Mouse (Mus musculus) hindbrain, embryonic 10.5 days (tissue): ENCODE results near the gene Smcr8. TPM values are rescaled to one million over a fixed set of nuclear protein-coding genes. Genes with fewer than 3 reads are reported as not detected.
A peak's percentile ranks its signal among the peaks of the same experiment; 100 is the strongest.

Experiments used
- DNase-seq: peaks from one replicate; pipeline ENCODE4 v3.0.0-alpha.2; 2017; ENCODE audit warnings: low spot score
- H3K27ac ChIP-seq: fragments of 300-500 bp; sonication (generic); 2 replicates; pipeline ENCODE4 v1.5.1; 2016; ENCODE audit warnings: mild to moderate bottlenecking, moderate library complexity
- H3K27me3 ChIP-seq: fragments of 300-500 bp; sonication (generic); 2 replicates; pipeline ENCODE4 v1.6.1; 2016; ENCODE audit warnings: mild to moderate bottlenecking; ENCODE audit not compliant: poor library complexity, insufficient read depth, severe bottlenecking
- H3K36me3 ChIP-seq: fragments of 300-500 bp; sonication (generic); 2 replicates; pipeline ENCODE4 v1.6.1; 2016; ENCODE audit warnings: mild to moderate bottlenecking, moderate library complexity
- H3K4me1 ChIP-seq: fragments of 300-500 bp; sonication (generic); replicated peaks from 2 replicates; pipeline ENCODE4 v1.6.1; 2016; ENCODE audit warnings: mild to moderate bottlenecking
- H3K4me3 ChIP-seq: fragments of 300-500 bp; sonication (generic); 2 replicates; pipeline ENCODE4 v1.5.1; 2016; ENCODE audit warnings: mild to moderate bottlenecking, moderate library complexity
- H3K9me3 ChIP-seq: fragments of 300-500 bp; sonication (generic); 2 replicates; pipeline ENCODE4 v1.6.1; 2016; ENCODE audit warnings: mild to moderate bottlenecking, moderate library complexity
- WGBS: fragments of 180-500 bp; shearing (Covaris S2); methylation state at CpG from one replicate; pipeline ENCODE4 v1.1.7; 2016; 5-methylcytosine and 5-hydroxymethylcytosine counted together
- polyA plus RNA-seq: library from polyadenylated mRNA; unstranded; fragments of >200 nt; fragmentation: Nextera tagmentation; extraction: Ambion mirVana; gene quantifications from 2 replicates; pipeline ENCODE4 v1.2.1, GENCODE M21; 2016

The Smcr8 gene
- polyA plus RNA-seq = 6.9 and 8.4 TPM in 2 replicates

DNA sequence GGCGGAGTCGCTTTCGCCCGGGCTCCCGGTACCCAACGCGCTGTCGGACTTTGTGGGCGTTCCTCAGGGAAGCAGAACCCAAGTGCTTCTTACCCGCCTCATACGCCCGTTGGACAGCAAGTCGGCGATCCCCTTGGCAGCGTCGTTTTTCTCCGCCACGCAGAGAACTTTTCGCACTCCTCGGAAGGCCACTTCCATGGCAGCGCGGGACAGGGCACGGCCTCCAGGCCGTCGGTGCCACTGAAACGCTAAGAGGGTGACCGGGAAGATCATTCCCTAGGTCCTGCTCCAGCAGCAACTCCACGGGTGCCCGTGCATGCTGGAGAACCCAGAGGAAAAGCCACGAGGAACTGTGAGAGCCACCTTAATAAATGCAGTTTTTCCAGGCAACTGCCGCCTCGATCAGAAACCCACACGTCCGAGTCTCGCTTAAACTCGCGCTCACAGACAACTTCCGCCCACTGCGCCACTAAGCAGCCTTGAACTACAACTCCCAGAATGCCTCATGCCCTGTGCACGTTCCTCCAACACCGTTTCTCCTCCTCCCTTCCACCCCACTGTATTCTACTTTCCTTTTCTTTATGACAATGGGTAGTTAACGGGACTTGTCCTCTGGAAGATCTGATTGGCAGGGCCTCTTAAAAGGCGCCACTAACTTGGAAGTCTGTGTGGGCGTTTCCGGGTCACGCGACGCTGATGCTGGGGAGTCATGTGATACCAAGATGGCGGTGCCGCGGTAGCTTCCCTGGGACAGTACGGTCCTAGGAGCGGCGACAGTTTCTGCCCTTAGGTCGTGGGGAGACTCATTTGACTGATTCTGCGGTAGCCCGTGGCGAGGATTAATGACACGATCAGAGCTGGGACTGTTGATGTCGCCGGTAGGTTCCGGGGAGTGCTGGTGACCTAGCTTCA is at the start of gene Smcr8, which contains the start of gene Top3a:
Gene Smcr8 (plus strand): TSS at position 696 of the 912 bp plus-strand sequence.
Gene Top3a (minus strand): TSS at position 537 of the 912 bp plus-strand sequence.
- Histone ChIP-seq H3K27ac (peak within 1 kb of the TSS; percentile 87), H3K9me3 (no peaks in the 10 kb centered on the region), H3K27me3 (no peaks in the 10 kb centered on the region), H3K4me3 (peak within 1 kb of the TSS; percentile 81), H3K36me3 (peaks cover 36% of the 10 kb centered on the region), H3K4me1 (peaks cover 65% of the 10 kb centered on the region)
- DNase-seq = peak; percentile 90
- under 1% methylated on average over 62 of the region's 62 CpGs for WGBS

GRCm38 (mm10) chr11:60728260-60728761 is 49.0 kb upstream of the Smcr8 start, which contains the start of gene Mief2:
Gene Mief2 (plus strand): TSS chr11:60728398.
- Histone ChIP-seq H3K9me3 (no peaks in the 10 kb centered on the region), H3K27me3 (no peaks in the 10 kb centered on the region), H3K27ac (peak within 1 kb of the TSS; percentile 90), H3K4me3 (peak within 1 kb of the TSS; percentile 75), H3K4me1 (peaks cover 35% of the 10 kb centered on the region), H3K36me3 (peaks cover 50% of the 10 kb centered on the region)
- under 1% methylated on average over 44 of the region's 44 CpGs for WGBS
- DNase-seq = peak; percentile 94

- Histone ChIP-seq H3K27ac (peak overlapping the region; percentile 90; the same call in 1 of the 2 replicates), H3K9me3 (no peaks in the 10 kb centered on the region), H3K27me3 (no peaks in the 10 kb centered on the region), H3K36me3 (peaks cover 50% of the 10 kb centered on the region), H3K4me1 (peaks cover 35% of the 10 kb centered on the region), H3K4me3 (peak overlapping the region; percentile 75)
- DNase-seq = no peak
- 76% methylated on average over 6 of the region's 6 CpGs for WGBS
These were observed 48.1 kb upstream of the Smcr8 start for GRCm38 (mm10) chr11:60729217-60729641.

DNA sequence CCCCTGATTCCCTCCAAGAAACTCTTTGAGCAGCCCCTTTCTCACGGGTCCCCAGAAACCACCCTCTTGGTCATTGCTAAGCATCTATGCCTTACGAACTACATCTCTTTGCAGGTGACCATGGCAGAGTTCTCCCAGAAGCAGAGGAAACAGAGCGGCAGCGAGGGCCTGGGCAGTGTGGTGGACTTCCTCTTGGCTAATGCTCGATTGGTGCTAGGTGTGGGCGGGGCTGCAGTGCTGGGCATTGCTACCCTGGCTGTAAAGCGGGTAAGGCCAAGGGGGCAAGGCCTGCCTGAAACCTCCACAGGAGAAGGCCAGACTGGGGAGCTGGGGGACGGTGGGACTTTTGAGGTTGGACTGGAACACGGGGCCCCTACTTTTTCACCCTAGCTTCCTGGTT is 47.2 kb upstream of the Smcr8 start:
- WGBS = 84% methylated on average over 9 of the region's 9 CpGs
- peaks cover 42% of the 10 kb centered on the region for H3K36me3 ChIP-seq

GRCm38 (mm10) chr11:60731251-60731650 is 46.1 kb upstream of the Smcr8 start:
- no peaks in the 10 kb centered on the region for H3K27me3 ChIP-seq
- H3K4me3 ChIP-seq = no peak overlapping the region
- peaks cover 31% of the 10 kb centered on the region for H3K4me1 ChIP-seq
- H3K27ac ChIP-seq = no peak overlapping the region
- DNase-seq = no peak
- peaks cover 41% of the 10 kb centered on the region for H3K36me3 ChIP-seq
- H3K9me3 ChIP-seq = no peaks in the 10 kb centered on the region
- WGBS = 92% methylated on average over 14 of the region's 14 CpGs

More for the DNA sequence above, 47.2 kb upstream of the Smcr8 start:
- Histone ChIP-seq H3K4me1 (peaks cover 35% of the 10 kb centered on the region), H3K4me3 (no peak overlapping the region), H3K27me3 (no peaks in the 10 kb centered on the region), H3K27ac (no peak overlapping the region), H3K9me3 (no peaks in the 10 kb centered on the region)
- DNase-seq = no peak

GRCm38 (mm10) chr11:60734206-60734605 is 43.1 kb upstream of the Smcr8 start:
- no peaks in the 10 kb centered on the region for H3K27me3 ChIP-seq
- H3K36me3 ChIP-seq = peaks cover 59% of the 10 kb centered on the region
- 85% methylated on average over 2 of the region's 2 CpGs for WGBS
- no peak for DNase-seq
- no peak overlapping the region for H3K27ac ChIP-seq
- H3K4me3 ChIP-seq = no peak overlapping the region
- peaks cover 5% of the 10 kb centered on the region for H3K4me1 ChIP-seq
- H3K9me3 ChIP-seq = no peaks in the 10 kb centered on the region

DNA sequence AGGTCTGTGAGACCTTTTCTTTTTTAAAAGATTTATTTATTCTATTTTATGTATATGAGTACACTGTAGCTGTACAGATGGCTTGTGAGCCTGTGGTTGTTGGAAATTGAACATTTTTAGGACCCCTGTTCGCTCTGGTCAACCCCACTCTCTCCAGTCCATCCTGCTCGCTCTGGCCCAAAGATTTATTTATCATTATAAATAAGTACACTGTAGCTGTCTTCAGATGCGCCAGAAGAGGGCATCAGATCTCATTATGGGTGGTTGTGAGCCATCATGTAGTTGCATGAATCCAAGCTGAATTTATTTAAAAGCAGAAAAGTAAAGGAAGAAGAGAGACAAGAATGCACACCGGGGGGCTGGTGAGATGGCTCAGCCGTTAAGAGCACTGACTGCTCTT is 42.1 kb upstream of the Smcr8 start:
- Histone ChIP-seq H3K36me3 (peaks cover 68% of the 10 kb centered on the region), H3K9me3 (no peaks in the 10 kb centered on the region), H3K4me3 (no peak overlapping the region), H3K4me1 (no peaks in the 10 kb centered on the region), H3K27me3 (no peaks in the 10 kb centered on the region), H3K27ac (no peak overlapping the region)
- no peak for DNase-seq
- 79% methylated on average over 5 of the region's 5 CpGs for WGBS

DNA sequence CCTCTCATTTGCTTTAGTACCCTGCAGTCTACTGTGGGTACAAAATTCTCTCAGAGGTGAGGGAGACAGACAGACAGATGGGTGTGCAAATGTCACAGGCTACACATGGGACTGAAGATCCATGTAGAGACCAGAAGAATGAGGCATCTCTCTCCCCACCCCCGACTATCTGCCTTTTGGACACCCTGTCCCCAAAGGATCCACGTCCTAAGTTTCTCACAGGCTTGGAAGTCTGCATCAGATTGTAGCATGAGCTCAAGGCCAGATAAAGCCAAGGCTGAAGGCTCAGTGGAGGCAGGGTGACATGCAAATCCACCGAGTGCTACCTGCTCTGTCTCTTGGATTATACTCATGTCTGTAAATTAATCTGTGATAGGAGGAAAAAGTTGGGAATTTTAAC is 40.8 kb upstream of the Smcr8 start:
- no peaks in the 10 kb centered on the region for H3K9me3 ChIP-seq
- H3K4me3 ChIP-seq = no peak overlapping the region
- no peaks in the 10 kb centered on the region for H3K4me1 ChIP-seq
- 76% methylated on average over 3 of the region's 3 CpGs for WGBS
- H3K27me3 ChIP-seq = no peaks in the 10 kb centered on the region
- DNase-seq = no peak
- peaks cover 68% of the 10 kb centered on the region for H3K36me3 ChIP-seq
- H3K27ac ChIP-seq = no peak overlapping the region

- Histone ChIP-seq H3K4me1 (no peaks in the 10 kb centered on the region), H3K27ac (no peak overlapping the region), H3K4me3 (no peak overlapping the region), H3K27me3 (no peaks in the 10 kb centered on the region), H3K9me3 (no peaks in the 10 kb centered on the region), H3K36me3 (peaks cover 69% of the 10 kb centered on the region)
- no peak for DNase-seq
These were observed 39.9 kb upstream of the Smcr8 start for GRCm38 (mm10) chr11:60737450-60737849.

- Histone ChIP-seq H3K4me3 (no peak overlapping the region), H3K27me3 (no peaks in the 10 kb centered on the region), H3K36me3 (peaks cover 79% of the 10 kb centered on the region), H3K9me3 (no peaks in the 10 kb centered on the region), H3K27ac (no peak overlapping the region), H3K4me1 (no peaks in the 10 kb centered on the region)
- DNase-seq = no peak
- WGBS = 89% methylated on average over 3 of the region's 3 CpGs
These were observed 37.0 kb upstream of the Smcr8 start for GRCm38 (mm10) chr11:60740321-60740720.

DNA sequence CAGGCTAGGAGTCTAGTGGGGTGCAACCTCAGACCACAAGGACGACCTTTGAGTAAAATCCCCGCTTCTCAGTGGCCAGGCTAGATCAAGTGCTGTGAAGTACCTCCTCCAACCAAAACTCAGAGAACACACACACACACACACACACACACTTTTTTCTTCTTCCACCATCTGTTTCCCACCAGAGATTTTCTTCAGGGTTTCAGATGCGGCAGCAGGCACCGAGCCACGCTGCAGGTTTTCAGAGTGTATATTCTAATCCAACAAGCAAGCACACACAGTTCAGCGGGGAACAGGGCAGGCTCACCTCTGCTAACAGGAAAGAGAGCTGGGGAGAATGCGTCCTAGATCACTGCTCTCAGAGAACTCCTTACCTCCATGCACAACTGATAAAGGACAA is 21.8 kb upstream of the Smcr8 start:
- Histone ChIP-seq H3K36me3 (peaks cover 97% of the 10 kb centered on the region), H3K27me3 (no peaks in the 10 kb centered on the region), H3K27ac (no peak overlapping the region), H3K4me1 (no peaks in the 10 kb centered on the region), H3K4me3 (no peak overlapping the region), H3K9me3 (no peaks in the 10 kb centered on the region)
- WGBS = 94% methylated on average over 7 of the region's 7 CpGs
- no peak for DNase-seq

- 91% methylated on average over 3 of the region's 3 CpGs for WGBS
- no peaks in the 10 kb centered on the region for H3K4me1 ChIP-seq
- no peaks in the 10 kb centered on the region for H3K27me3 ChIP-seq
- H3K4me3 ChIP-seq = no peak overlapping the region
- no peak overlapping the region for H3K27ac ChIP-seq
- DNase-seq = no peak
- peaks cover 78% of the 10 kb centered on the region for H3K36me3 ChIP-seq
- H3K9me3 ChIP-seq = peaks cover 4% of the 10 kb centered on the region; the same call in 1 of the 2 replicates
These were observed 15.6 kb upstream of the Smcr8 start for GRCm38 (mm10) chr11:60761681-60762080.

GRCm38 (mm10) chr11:60766969-60767368 is 10.4 kb upstream of the Smcr8 start:
- H3K4me1 ChIP-seq = no peaks in the 10 kb centered on the region
- H3K36me3 ChIP-seq = peaks cover 28% of the 10 kb centered on the region
- H3K27me3 ChIP-seq = no peaks in the 10 kb centered on the region
- no peak for DNase-seq
- 91% methylated on average over 4 of the region's 4 CpGs for WGBS
- no peak overlapping the region for H3K27ac ChIP-seq
- H3K9me3 ChIP-seq = peaks cover 4% of the 10 kb centered on the region; the same call in 1 of the 2 replicates
- H3K4me3 ChIP-seq = no peak overlapping the region
